ENCODE assay signal across 7 mouse cellular contexts in the genomic region with DNA sequence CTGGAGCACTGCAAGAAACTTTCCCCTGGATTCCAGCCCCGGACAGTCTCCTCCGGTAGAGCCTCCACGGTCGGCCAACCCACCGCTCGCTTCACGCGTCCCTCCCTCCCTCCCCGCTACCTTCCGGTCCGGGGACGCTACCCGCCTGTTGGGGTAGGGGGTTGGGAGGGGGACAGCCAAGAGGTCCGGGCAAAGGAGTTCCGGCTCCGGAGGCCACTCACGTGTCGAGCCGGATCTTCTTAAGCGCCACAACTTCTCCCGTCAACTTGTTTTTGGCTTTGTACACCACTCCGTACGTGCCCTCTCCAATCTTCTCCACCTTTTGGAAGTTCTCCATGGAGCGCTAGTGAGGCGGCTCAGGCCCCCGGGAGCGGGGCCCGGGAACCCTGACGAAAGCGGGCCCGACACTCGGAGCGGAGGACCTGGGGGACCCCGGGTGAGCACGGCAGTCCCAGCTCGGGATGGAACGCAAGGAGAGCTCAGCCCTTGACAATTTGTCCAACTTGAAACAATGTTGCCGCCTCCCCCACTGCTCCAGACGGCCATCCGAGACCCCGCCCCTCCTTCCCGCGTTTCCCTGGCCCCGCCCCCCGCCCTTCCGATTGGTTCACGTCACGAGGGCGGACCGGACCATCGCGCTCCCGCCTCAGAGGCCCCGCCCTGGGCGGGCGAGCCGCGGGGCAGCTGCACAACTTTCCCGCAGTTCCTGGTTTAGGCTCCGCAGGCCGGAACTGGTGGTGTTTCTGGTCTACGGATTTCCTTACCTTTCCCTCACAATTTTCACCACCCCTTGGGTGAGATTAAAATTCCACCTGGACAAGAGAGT. TPM values are rescaled to one million over a fixed set of nuclear protein-coding genes. Genes with fewer than 3 reads are reported as not detected.
DNase-seq lines count a peak whose midpoint lies in the region; ATAC-seq and TF ChIP-seq lines count a peak whose summit lies in the region.

Gene Cdk2, minus strand, starts transcription at position 541 of the 826 bp plus-strand sequence.

- H3K9me3 ChIP-seq in embryonic facial prominence, embryonic 11.5 days (replicated peaks; ENCODE audit: control insufficient read depth, low read length), result no peaks in the 10 kb centered on the region
- H3K9me3 ChIP-seq in limb, embryonic 12.5 days, result no peaks in the 10 kb centered on the region
- no peaks in the 10 kb centered on the region for H3K9me3 ChIP-seq in midbrain, embryonic 15.5 days

- peak within 1 kb of the TSS; percentile 63 for H3K4me2 ChIP-seq in embryonic facial prominence, embryonic 11.5 days (ENCODE audit: low read depth, low read length)
- H3K4me2 ChIP-seq in limb, embryonic 12.5 days, result peak within 1 kb of the TSS; percentile 87
- peak within 1 kb of the TSS; percentile 84 for H3K4me2 ChIP-seq in midbrain, embryonic 15.5 days

- H3K27ac ChIP-seq in embryonic facial prominence, embryonic 11.5 days (replicated peaks; ENCODE audit: low read depth, low read length), result peak within 1 kb of the TSS; percentile 88
- H3K27ac ChIP-seq in limb, embryonic 12.5 days, result peak within 1 kb of the TSS; percentile 97
- peak within 1 kb of the TSS; percentile 60 for H3K27ac ChIP-seq in midbrain, embryonic 15.5 days
- H3K27ac ChIP-seq in spleen, adult 2 months (ENCODE audit: insufficient read depth, low read length), result peak within 1 kb of the TSS; percentile 86

- H3K27me3 ChIP-seq in embryonic facial prominence, embryonic 11.5 days (ENCODE audit: control insufficient read depth, insufficient read depth, low read length), result no peaks in the 10 kb centered on the region
- no peaks in the 10 kb centered on the region for H3K27me3 ChIP-seq in limb, embryonic 12.5 days
- no peaks in the 10 kb centered on the region for H3K27me3 ChIP-seq in midbrain, embryonic 15.5 days (replicated peaks)
- no peaks in the 10 kb centered on the region for H3K27me3 ChIP-seq in spleen, adult 2 months (ENCODE audit: control insufficient read depth, insufficient read depth, low read length)

- no peak for TF ChIP-seq CTCF in spleen, adult 2 months (IDR thresholded peaks at IDR 0.05; ENCODE audit: extremely low read depth, insufficient read depth, insufficient read length, insufficient replicate concordance)

- no peaks in the 10 kb centered on the region; the same call in none of the 2 replicates for H3K36me3 ChIP-seq in embryonic facial prominence, embryonic 11.5 days (replicated peaks; ENCODE audit: control insufficient read depth, insufficient read depth, low read depth, low read length)
- peaks cover 39% of the 10 kb centered on the region for H3K36me3 ChIP-seq in limb, embryonic 12.5 days
- H3K36me3 ChIP-seq in midbrain, embryonic 15.5 days (replicated peaks), result no peaks in the 10 kb centered on the region
- H3K36me3 ChIP-seq in spleen, adult 2 months (ENCODE audit: control insufficient read depth, insufficient read depth, low read length), result peaks cover 8% of the 10 kb centered on the region

- under 1% methylated on average over 61 of the region's 62 CpGs for WGBS in embryonic facial prominence, embryonic 11.5 days
- under 1% methylated on average over 59 of the region's 62 CpGs for WGBS in limb, embryonic 12.5 days
- WGBS in midbrain, embryonic 15.5 days, result under 1% methylated on average over 61 of the region's 62 CpGs
- under 1% methylated on average over 61 of the region's 62 CpGs for whole genome bisulfite sequencing in spleen, adult 2 months

- peaks cover 2% of the 10 kb centered on the region; the same call in 1 of the 2 replicates for H3K4me1 ChIP-seq in embryonic facial prominence, embryonic 11.5 days (ENCODE audit: control insufficient read depth, insufficient read depth, low read length)
- H3K4me1 ChIP-seq in limb, embryonic 12.5 days (replicated peaks), result peaks cover 22% of the 10 kb centered on the region
- H3K4me1 ChIP-seq in midbrain, embryonic 15.5 days, result peaks cover 12% of the 10 kb centered on the region
- H3K4me1 ChIP-seq in spleen, adult 2 months (ENCODE audit: control insufficient read depth, insufficient read depth, insufficient read length), result peaks cover 3% of the 10 kb centered on the region; the same call in 1 of the 2 replicates

- ATAC-seq in embryonic facial prominence, embryonic 11.5 days (replicated peaks; ENCODE audit: insufficient number of reproducible peaks, low FRiP score, low TSS enrichment, low read depth), result peak; percentile 92
- ATAC-seq in limb, embryonic 12.5 days (ENCODE audit: insufficient number of reproducible peaks, insufficient read depth, low FRiP score, low TSS enrichment, low read depth), result peak; percentile 84
- peak; percentile 93 for ATAC-seq in midbrain, embryonic 15.5 days (replicated peaks)

- H3K4me3 ChIP-seq in embryonic facial prominence, embryonic 11.5 days (ENCODE audit: low read depth, low read length), result peak within 1 kb of the TSS; percentile 82
- peak within 1 kb of the TSS; percentile 77 for H3K4me3 ChIP-seq in limb, embryonic 12.5 days (replicated peaks)
- H3K4me3 ChIP-seq in midbrain, embryonic 15.5 days, result peak within 1 kb of the TSS; percentile 60
- peak within 1 kb of the TSS; percentile 90 for H3K4me3 ChIP-seq in spleen, adult 2 months (ENCODE audit: extremely low read depth, insufficient read depth, insufficient read length)

- peak within 1 kb of the TSS; percentile 80 for H3K9ac ChIP-seq in embryonic facial prominence, embryonic 11.5 days (replicated peaks; ENCODE audit: low read length)
- peak within 1 kb of the TSS; percentile 79 for H3K9ac ChIP-seq in limb, embryonic 12.5 days (replicated peaks)
- H3K9ac ChIP-seq in midbrain, embryonic 15.5 days, result peak within 1 kb of the TSS; percentile 33

- peak; percentile 66 for TF ChIP-seq POLR2A in spleen, adult 2 months (IDR thresholded peaks at IDR 0.05; ENCODE audit: low read depth, low read length)

- DNase-seq in adrenal gland, postnatal 14 days, result peak; percentile 97
- DNase-seq in embryonic facial prominence, embryonic 11.5 days (ENCODE audit: low spot score), result peak; percentile 96
- DNase-seq in heart, adult 11 months, result peak; percentile 99
- peak; percentile 94 for DNase-seq in kidney, adult 18-20 months
- peak; percentile 69 to 90 for DNase-seq in spleen, adult 2 months (ENCODE audit: low read depth in 1 of 2, low spot score in 2 of 2)

RNA-seq across cellular contexts. Expression of gene Cdk2, which starts in this region (rescaled TPM):
- total RNA-seq in adrenal gland, postnatal 14 days (2021), result 30.7 and 31.1 TPM in 2 replicates
- polyA plus RNA-seq in embryonic facial prominence, embryonic 11.5 days (2014; fragmentation: Nextera tagmentation; extraction: Ambion mirVana), result 135 and 146 TPM in 2 replicates
- 147 and 161 TPM in 2 replicates for polyA plus RNA-seq in limb, embryonic 12.5 days (2016; fragmentation: Nextera tagmentation; extraction: Ambion mirVana)
- polyA plus RNA-seq in midbrain, embryonic 15.5 days (2015; fragmentation: Nextera tagmentation; extraction: Ambion mirVana), result 15.1 and 18.6 TPM in 2 replicates
- polyA plus RNA-seq in spleen, adult 2 months (2012; rRNA removed), result 19.5 and 19.8 TPM in 2 replicates

Comparison
In these comparisons a context has a peak if more than half of its experiments do, and no peak if none do; other contexts are left out.
1. Peak in every context shown above with its lines: DNase-seq, ATAC-seq, H3K4me3 ChIP-seq and H3K27ac ChIP-seq.